Mouse (Mus musculus) bone marrow macrophage, adult 2 months (primary cell): ENCODE measurements around the gene Pla2g4d. TPM values are rescaled to one million over a fixed set of nuclear protein-coding genes. Genes with fewer than 3 reads are reported as not detected.
"Not testable (repeated sequence)": the region's sequence is repeated elsewhere in the genome, so short reads cannot be mapped to it uniquely, and the experiment has no call there.

Source experiments
- H3K27ac ChIP-seq: 2 replicates; pipeline ENCODE4 v1.5.1; 2012; ENCODE audit warnings: low read depth, low read length; ENCODE audit not compliant: insufficient read depth
- H3K4me1 ChIP-seq: 2 replicates; pipeline ENCODE4 v1.6.1; 2012; ENCODE audit warnings: low read length; ENCODE audit not compliant: control insufficient read depth, insufficient read depth
- H3K4me3 ChIP-seq: 2 replicates; pipeline ENCODE4 v1.5.1; 2012; ENCODE audit warnings: mild to moderate bottlenecking, low read length, moderate library complexity; ENCODE audit not compliant: insufficient read depth
- CTCF ChIP-seq: IDR thresholded peaks from 2 replicates; pipeline ENCODE4 v1.5.1; 2012; ENCODE audit warnings: low read depth, mild to moderate bottlenecking, low read length, moderate library complexity
- POLR2A ChIP-seq: IDR thresholded peaks from 2 replicates; pipeline ENCODE4 v1.6.1; 2012; ENCODE audit warnings: mild to moderate bottlenecking, low read depth, low read length, borderline replicate concordance
- polyA plus RNA-seq: library from polyadenylated mRNA; stranded (reverse); fragments of >200 nt; gene quantifications from 2 replicates; pipeline ENCODE4 v1.2.4, GENCODE M21; 2012; ENCODE audit not compliant: missing spikeins, insufficient read depth, insufficient read length

Pla2g4d gene
- polyA plus RNA-seq, 1 experiment, result not detected

GRCm38 (mm10) chr2:120262876-120263275 lies 26.1 kb downstream of the Pla2g4d start:
- Histone ChIP-seq H3K4me3 (no peak overlapping the region), H3K27ac (no peak overlapping the region), H3K4me1 (no peaks in the 10 kb centered on the region)
- TF ChIP-seq POLR2A (no peak), CTCF (no peak)

- no peak overlapping the region for H3K27ac ChIP-seq
- TF ChIP-seq CTCF (no peak), POLR2A (no peak)
- no peak overlapping the region for H3K4me3 ChIP-seq
- H3K4me1 ChIP-seq, result no peaks in the 10 kb centered on the region
Observed at GRCm38 (mm10) chr2:120261346-120261745, 27.7 kb downstream of the Pla2g4d start.

- no peak overlapping the region for H3K4me3 ChIP-seq
- H3K4me1 ChIP-seq, result no peaks in the 10 kb centered on the region
- TF ChIP-seq POLR2A (no peak), CTCF (no peak)
- no peak overlapping the region for H3K27ac ChIP-seq
Observed at GRCm38 (mm10) chr2:120256259-120256658, 32.7 kb downstream of the Pla2g4d start.

GRCm38 (mm10) chr2:120252644-120253043 lies 36.4 kb downstream of the Pla2g4d start:
- H3K4me1 ChIP-seq, result no peaks in the 10 kb centered on the region
- H3K4me3 ChIP-seq, result no peak overlapping the region
- H3K27ac ChIP-seq, result no peak overlapping the region
- TF ChIP-seq CTCF (no peak), POLR2A (no peak)

- TF ChIP-seq POLR2A, result no peak
- TF ChIP-seq CTCF, result no peak
- H3K4me3 ChIP-seq, result peak overlapping the region; percentile 5; the same call in 1 of the 2 replicates
- no peaks in the 10 kb centered on the region for H3K4me1 ChIP-seq
- H3K27ac ChIP-seq, result no peak overlapping the region
Observed at GRCm38 (mm10) chr2:120245421-120246016, 43.5 kb downstream of the Pla2g4d start.

- TF ChIP-seq CTCF, result no peak
- no peak for TF ChIP-seq POLR2A
- Histone ChIP-seq H3K27ac (no peak within 1 kb of the TSS), H3K4me1 (no peaks in the 10 kb centered on the region), H3K4me3 (peak within 1 kb of the TSS; percentile 5)
Observed at GRCm38 (mm10) chr2:120244679-120245420, 44.1 kb downstream of the Pla2g4d start, which contains the start of gene Pla2g4e. TSS of gene Pla2g4e (minus strand) at chr2:120245335.

GRCm38 (mm10) chr2:120243995-120244394 lies 45.0 kb downstream of the Pla2g4d start:
- TF ChIP-seq POLR2A (no peak), CTCF (no peak)

GRCm38 (mm10) chr2:120242791-120243467 lies 46.1 kb downstream of the Pla2g4d start:
- Histone ChIP-seq H3K4me1 (no peaks in the 10 kb centered on the region), H3K27ac (no peak overlapping the region), H3K4me3 (no peak overlapping the region)
- TF ChIP-seq POLR2A (no peak), CTCF (no peak)

More at GRCm38 (mm10) chr2:120243995-120244394, 45.0 kb downstream of the Pla2g4d start:
- no peak overlapping the region for H3K4me3 ChIP-seq
- H3K4me1 ChIP-seq, result no peaks in the 10 kb centered on the region
- no peak overlapping the region for H3K27ac ChIP-seq

- H3K4me3 ChIP-seq, H3K4me1 ChIP-seq, H3K27ac ChIP-seq: not testable (repeated sequence)
Observed at GRCm38 (mm10) chr2:120238733-120239132, 50.3 kb downstream of the Pla2g4d start.

- TF ChIP-seq CTCF (no peak), POLR2A (no peak)
- Histone ChIP-seq H3K4me1 (no peaks in the 10 kb centered on the region), H3K27ac (no peak overlapping the region), H3K4me3 (no peak overlapping the region)
Observed at GRCm38 (mm10) chr2:120237784-120238183, 51.2 kb downstream of the Pla2g4d start.
